Mouse (Mus musculus) midbrain, postnatal 0 days (tissue): ENCODE data around the gene Plxdc2. TPM values are rescaled to one million over a fixed set of nuclear protein-coding genes. Genes with fewer than 3 reads are reported as not detected.

ENCODE experiments used
- ATAC-seq: fragments of 200-750 bp; cut with Nextera tagmentation; 2 replicates; pipeline ENCODE4 v1.8.0; 2017; ENCODE audit warnings: moderate number of reproducible peaks, mild to moderate bottlenecking, moderate TSS enrichment, moderate library complexity; ENCODE audit not compliant: low FRiP score
- DNase-seq: peaks from one replicate; pipeline ENCODE4 v3.0.0-alpha.2; 2015; ENCODE audit warnings: low spot score
- H3K27ac ChIP-seq: fragments of 300-500 bp; sonication (generic); 2 replicates; pipeline ENCODE4 v1.5.1; 2014; ENCODE audit warnings: low read depth, mild to moderate bottlenecking, low read length, mixed read lengths
- H3K27me3 ChIP-seq: fragments of 300-500 bp; sonication (generic); 2 replicates; pipeline ENCODE4 v1.6.1; 2014; ENCODE audit warnings: low read length, control low read depth, mixed read lengths; ENCODE audit not compliant: insufficient read depth
- H3K36me3 ChIP-seq: fragments of 300-500 bp; sonication (generic); 2 replicates; pipeline ENCODE4 v1.6.1; 2014; ENCODE audit warnings: low read length, control low read depth, mixed read lengths; ENCODE audit not compliant: insufficient read depth
- H3K4me1 ChIP-seq: fragments of 300-500 bp; sonication (generic); 2 replicates; pipeline ENCODE4 v1.6.1; 2014; ENCODE audit warnings: mild to moderate bottlenecking, control low read depth, antibody characterized with exemption, low read length, mixed read lengths; ENCODE audit not compliant: insufficient read depth
- H3K4me2 ChIP-seq: fragments of 300-500 bp; sonication (generic); 2 replicates; pipeline ENCODE4 v1.6.1; 2014; ENCODE audit warnings: low read depth, mild to moderate bottlenecking, low read length, mixed read lengths; ENCODE audit not compliant: poor library complexity, severe bottlenecking
- H3K4me3 ChIP-seq: fragments of 300-500 bp; sonication (generic); 2 replicates; pipeline ENCODE4 v1.5.1; 2014; ENCODE audit warnings: low read depth, mild to moderate bottlenecking, low read length, moderate library complexity
- H3K9ac ChIP-seq: fragments of 300-500 bp; sonication (generic); replicated peaks from 2 replicates; pipeline ENCODE4 v1.6.1; 2014; ENCODE audit warnings: mild to moderate bottlenecking, low read length, moderate library complexity, mixed read lengths; ENCODE audit not compliant: poor library complexity, severe bottlenecking
- H3K9me3 ChIP-seq: fragments of 300-500 bp; sonication (generic); 2 replicates; pipeline ENCODE4 v1.6.1; 2016; ENCODE audit warnings: low read length, control low read depth
- CTCF ChIP-seq: IDR thresholded peaks from 2 replicates; pipeline ENCODE4 v1.5.1; 2016; ENCODE audit warnings: antibody characterized with exemption, mild to moderate bottlenecking
- WGBS: fragments of 180-500 bp; shearing (Covaris S2); extraction: QIAGEN DNeasy Blood & Tissue Kit; methylation state at CpG from one replicate; pipeline ENCODE4 v1.1.7; 2014; 5-methylcytosine and 5-hydroxymethylcytosine counted together
- polyA plus RNA-seq: library from polyadenylated mRNA; unstranded; fragments of >200 nt; fragmentation: Nextera tagmentation; extraction: Ambion mirVana; gene quantifications from 2 replicates; pipeline ENCODE4 v1.2.1, GENCODE M21; 2015
- total RNA-seq: library from RNA; depleted of rRNA; stranded (reverse); fragments of >200 nt; gene quantifications from 2 replicates; pipeline ENCODE4 v1.2.3, GENCODE M21; 2014; rRNA removed

Gene Plxdc2
- total RNA-seq, result 28.5 and 29.0 TPM in 2 replicates
- polyA plus RNA-seq, result 29.0 and 29.8 TPM in 2 replicates

DNA sequence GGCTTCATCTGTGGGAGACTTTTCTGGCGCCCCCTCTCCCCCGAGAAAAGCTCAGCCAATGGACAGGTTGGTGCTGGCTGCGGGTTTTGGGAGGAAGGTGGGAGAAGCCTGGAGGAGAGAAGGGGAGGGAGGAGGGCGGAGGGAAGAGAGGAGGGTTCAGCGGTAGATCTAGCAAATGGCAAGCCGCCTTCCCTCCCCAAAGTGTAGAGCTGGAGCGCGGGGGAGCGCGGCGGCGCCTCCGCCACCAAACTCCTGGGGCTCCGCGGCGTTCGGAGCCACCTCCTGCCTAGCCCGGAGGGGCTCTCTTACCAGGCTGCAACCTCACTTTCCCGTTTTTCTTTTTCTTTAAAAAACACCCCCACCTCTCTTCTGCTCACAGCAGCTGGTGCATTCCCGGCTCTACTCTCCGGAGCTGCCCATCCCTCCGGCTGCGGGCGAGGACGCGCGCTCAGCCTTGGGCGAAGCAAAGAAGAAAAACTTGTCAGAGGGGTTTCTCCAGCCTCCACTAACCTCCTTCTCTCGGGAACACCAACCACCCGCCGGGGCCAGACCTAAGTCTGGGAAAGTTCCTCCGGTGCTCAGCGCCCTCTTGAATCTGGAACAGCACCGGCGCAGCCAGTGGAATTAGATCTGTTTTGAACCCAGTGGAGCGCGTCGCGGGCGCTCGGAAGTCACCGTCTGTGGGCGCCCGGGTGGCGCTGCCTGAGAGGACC, at the start of gene Plxdc2:
TSS of gene Plxdc2 (plus strand) at position 199 of the 713 bp plus-strand sequence.
- Histone ChIP-seq H3K4me2 (peak within 1 kb of the TSS; percentile 64), H3K4me3 (peak within 1 kb of the TSS; percentile 74), H3K27me3 (no peaks in the 10 kb centered on the region), H3K9me3 (no peaks in the 10 kb centered on the region), H3K4me1 (no peaks in the 10 kb centered on the region), H3K36me3 (no peaks in the 10 kb centered on the region), H3K27ac (peak within 1 kb of the TSS; percentile 79), H3K9ac (peak within 1 kb of the TSS; percentile 72)
- DNase-seq, result peak; percentile 89
- TF ChIP-seq CTCF, result peak; percentile 9; the same call in 1 of the 2 replicates
- ATAC-seq, result peak; percentile 92
- under 1% methylated on average over 38 of the region's 45 CpGs for WGBS

DNA sequence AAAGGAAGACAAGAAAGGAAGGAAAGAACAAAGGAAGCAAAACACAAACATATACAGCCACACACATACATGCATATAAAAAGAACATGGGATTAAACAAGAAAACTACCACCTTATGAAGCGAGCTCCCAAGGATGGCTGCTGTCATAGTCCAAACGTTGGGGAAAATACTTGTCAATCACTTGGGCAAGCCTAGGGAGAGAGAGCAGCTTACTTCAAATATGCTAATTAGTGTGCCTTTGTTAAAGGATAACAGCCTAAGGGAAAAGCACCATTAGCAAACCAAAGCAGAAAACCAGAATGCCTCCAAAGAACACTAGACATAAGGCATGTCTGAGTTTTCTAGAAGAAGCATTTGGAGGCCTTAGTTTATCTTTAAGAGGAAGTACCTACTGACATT, 45.7 kb upstream of the Plxdc2 start:
- Histone ChIP-seq H3K4me3 (no peak overlapping the region), H3K4me2 (no peak overlapping the region), H3K27me3 (no peaks in the 10 kb centered on the region), H3K36me3 (no peaks in the 10 kb centered on the region), H3K9ac (no peak overlapping the region), H3K4me1 (no peaks in the 10 kb centered on the region), H3K27ac (no peak overlapping the region), H3K9me3 (no peaks in the 10 kb centered on the region)
- ATAC-seq, result no peak
- DNase-seq, result no peak
- TF ChIP-seq CTCF, result no peak
- WGBS, result 20% methylated on average over 2 of the region's 2 CpGs

DNA sequence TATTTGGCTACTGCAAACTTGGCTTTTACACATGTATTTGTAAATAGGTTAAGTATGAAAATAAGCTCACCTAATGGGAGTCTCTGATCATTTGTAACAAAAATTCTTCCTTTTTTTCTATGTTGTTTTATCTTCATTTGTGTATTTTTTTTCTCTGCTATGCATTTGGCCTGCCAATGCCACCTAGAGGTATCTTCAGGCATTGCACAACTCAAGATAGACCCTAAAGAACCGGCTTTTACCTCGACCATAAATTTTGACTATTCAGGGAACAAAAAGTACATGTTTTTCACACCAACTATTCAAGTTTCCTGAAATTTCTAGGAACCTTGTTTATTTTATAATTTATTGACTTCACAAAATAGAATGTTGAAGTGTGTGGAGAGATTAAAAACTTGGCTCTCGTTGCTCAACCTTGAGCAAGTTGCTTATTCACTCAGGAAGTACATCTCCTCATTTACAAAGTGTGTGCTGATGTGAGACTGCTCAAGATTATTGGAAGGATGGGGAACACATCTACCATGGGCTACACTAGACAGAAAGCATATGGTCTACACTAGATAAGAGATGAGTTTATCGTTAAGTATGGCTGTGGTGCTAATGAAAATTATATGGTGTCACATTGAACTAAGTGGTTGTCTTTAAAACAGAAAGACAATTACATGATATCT, 43.6 kb upstream of the Plxdc2 start:
- Histone ChIP-seq H3K36me3 (no peaks in the 10 kb centered on the region), H3K4me3 (no peak overlapping the region), H3K27ac (no peak overlapping the region), H3K9me3 (no peaks in the 10 kb centered on the region), H3K4me2 (no peak overlapping the region), H3K9ac (no peak overlapping the region), H3K27me3 (no peaks in the 10 kb centered on the region), H3K4me1 (no peaks in the 10 kb centered on the region)
- TF ChIP-seq CTCF, result peak; percentile 82
- DNase-seq (peak; percentile 50), ATAC-seq (no peak)
- WGBS, result 67% methylated on average over 4 of the region's 4 CpGs

DNA sequence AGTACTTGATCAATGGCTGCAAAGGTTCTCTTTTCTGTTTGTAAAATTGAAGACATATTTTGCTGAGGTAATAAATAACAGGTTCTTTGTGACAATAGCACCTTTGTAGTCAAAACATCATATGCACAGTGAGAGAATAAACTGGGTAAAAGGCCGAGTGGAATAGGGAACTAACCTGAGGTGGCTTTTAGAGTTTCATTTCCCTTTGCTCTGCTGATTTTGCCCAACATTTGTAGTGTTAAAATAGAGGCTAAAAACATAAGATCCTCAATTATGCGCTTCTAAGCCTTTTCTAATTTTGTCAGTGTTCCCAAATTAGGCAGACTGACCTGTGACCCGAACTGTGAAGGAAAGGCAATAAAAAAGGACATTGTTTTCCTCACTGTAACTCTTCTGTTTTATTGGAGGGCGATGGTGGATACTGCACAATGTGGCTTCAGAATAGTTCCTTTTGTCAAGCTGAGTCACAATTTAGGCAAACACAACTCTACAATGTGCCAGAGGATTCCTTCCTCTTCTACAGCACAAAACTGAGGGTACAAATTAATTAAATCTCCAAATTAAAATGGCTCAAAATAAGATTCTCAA, 20.8 kb upstream of the Plxdc2 start:
- Histone ChIP-seq H3K27me3 (no peaks in the 10 kb centered on the region), H3K36me3 (no peaks in the 10 kb centered on the region), H3K4me2 (no peak overlapping the region), H3K27ac (no peak overlapping the region), H3K4me3 (no peak overlapping the region), H3K9ac (no peak overlapping the region), H3K4me1 (no peaks in the 10 kb centered on the region), H3K9me3 (no peaks in the 10 kb centered on the region)
- no peak for ATAC-seq
- 68% methylated on average over 4 of the region's 4 CpGs for WGBS
- no peak for TF ChIP-seq CTCF
- no peak for DNase-seq

DNA sequence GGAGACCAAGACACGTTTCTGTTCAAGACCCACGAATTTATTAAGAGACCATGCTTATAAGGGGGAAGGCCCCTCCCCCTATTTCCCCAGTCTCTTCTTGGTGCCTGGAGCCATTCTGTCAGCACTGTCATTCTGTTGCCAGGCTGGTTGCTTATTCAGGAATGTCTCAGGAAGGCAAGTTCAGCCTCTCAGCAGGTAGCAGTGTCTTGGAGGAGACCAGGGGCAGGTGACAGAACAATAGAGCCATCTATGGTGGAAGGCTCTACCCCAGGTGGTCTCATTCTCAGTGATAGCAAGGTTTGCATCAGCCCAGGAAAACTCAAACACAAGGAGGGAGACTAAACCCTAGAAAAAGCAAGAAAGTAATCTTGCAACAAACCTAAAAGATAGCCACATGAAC, 11.5 kb upstream of the Plxdc2 start:
- Histone ChIP-seq H3K27me3 (no peaks in the 10 kb centered on the region), H3K9me3 (no peaks in the 10 kb centered on the region), H3K4me1 (no peaks in the 10 kb centered on the region), H3K4me2 (no peak overlapping the region), H3K4me3 (no peak overlapping the region), H3K27ac (no peak overlapping the region), H3K36me3 (no peaks in the 10 kb centered on the region), H3K9ac (no peak overlapping the region)
- no peak for TF ChIP-seq CTCF
- ATAC-seq (no peak), DNase-seq (no peak)
- WGBS, result 35% methylated on average over 2 of the region's 2 CpGs

DNA sequence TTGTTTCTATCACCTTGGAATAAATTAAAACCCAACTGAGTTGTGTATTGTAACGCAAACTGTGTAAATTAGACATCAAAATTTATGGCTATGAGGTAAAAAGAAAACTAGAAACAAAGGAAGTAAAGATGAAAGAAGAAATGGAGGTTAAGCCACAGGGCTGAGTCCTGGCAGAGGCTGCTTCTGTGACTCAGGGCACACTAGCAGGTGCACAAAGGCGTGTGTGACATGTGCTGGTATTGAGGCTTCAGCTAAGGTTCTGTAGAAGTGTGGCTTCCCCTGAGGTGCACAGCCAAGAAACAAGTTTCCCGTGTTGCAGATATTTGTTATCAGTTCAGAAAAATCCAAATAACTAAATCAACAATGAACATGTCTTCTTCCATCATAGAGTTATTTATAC, 5.0 kb upstream of the Plxdc2 start:
- no peaks in the 10 kb centered on the region for H3K4me1 ChIP-seq
- no peak overlapping the region for H3K9ac ChIP-seq
- no peak overlapping the region for H3K4me3 ChIP-seq
- no peaks in the 10 kb centered on the region for H3K27me3 ChIP-seq
- no peaks in the 10 kb centered on the region for H3K9me3 ChIP-seq
- no peaks in the 10 kb centered on the region for H3K36me3 ChIP-seq
- H3K4me2 ChIP-seq, result no peak overlapping the region
- no peak for TF ChIP-seq CTCF
- DNase-seq (no peak), ATAC-seq (no peak)
- no peak overlapping the region for H3K27ac ChIP-seq
- 76% methylated on average over 3 of the region's 3 CpGs for WGBS
